Mouse (Mus musculus): ENCODE measurements at regions not wholly inside any gene's neighbourhood (a gene's known extent, or its start where the extent isn't known, plus 50 kb on each side); places are given as distances from the start of the nearest gene placed in this dataset.

DNA sequence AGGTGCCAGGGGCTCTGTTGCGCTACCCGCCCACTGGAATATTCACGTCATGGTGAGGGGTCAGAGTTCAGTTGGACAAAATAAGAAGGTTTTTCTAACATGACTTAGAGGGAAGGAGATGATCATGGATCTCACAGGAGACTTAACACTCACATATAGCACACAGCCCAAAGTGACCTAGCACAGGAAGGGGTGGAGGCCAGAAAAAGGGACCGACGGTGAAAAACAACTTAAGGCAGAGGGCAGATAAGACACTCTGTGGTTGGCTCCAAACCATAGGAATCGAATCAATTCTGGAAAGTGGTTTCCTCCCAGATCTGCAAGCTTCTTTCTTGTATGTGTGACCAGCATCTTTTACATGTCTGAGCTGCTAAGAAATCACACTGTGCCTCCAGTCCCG is 192.9 kb upstream of the 4930412O13Rik start:
- DNase-seq (ENCODE audit: low spot score), result no peak

GRCm38 (mm10) chr2:9689518-9689917 is 191.5 kb upstream of the 4930412O13Rik start:
- no peak for DNase-seq (ENCODE audit: low spot score)

GRCm38 (mm10) chr2:9691506-9691905 is 189.5 kb upstream of the 4930412O13Rik start:
- DNase-seq (ENCODE audit: low spot score), result no peak

- no peak for DNase-seq (ENCODE audit: low spot score)
These were observed 189.1 kb upstream of the 4930412O13Rik start for GRCm38 (mm10) chr2:9691906-9692305.

DNA sequence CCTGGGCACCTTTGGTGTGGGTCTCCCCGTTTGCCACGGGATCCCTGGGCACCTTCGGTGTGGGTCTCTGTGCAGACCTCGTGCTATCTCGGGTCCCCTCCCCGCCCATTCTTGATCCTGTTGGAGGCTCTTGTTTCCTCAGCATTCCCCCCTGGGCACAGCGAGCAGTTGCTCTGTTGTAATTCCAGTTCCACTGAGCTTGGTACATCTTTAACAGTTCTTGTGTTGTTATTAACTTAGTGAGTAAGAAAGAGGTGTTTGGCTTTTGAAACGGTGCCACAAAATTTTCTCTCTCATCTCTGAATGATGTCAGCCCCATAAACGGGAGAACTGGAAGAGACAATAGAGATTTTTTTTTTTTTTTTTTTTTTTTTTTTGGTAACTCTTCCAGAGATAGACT is 187.7 kb upstream of the 4930412O13Rik start:
- no peak for DNase-seq (ENCODE audit: low spot score)

DNA sequence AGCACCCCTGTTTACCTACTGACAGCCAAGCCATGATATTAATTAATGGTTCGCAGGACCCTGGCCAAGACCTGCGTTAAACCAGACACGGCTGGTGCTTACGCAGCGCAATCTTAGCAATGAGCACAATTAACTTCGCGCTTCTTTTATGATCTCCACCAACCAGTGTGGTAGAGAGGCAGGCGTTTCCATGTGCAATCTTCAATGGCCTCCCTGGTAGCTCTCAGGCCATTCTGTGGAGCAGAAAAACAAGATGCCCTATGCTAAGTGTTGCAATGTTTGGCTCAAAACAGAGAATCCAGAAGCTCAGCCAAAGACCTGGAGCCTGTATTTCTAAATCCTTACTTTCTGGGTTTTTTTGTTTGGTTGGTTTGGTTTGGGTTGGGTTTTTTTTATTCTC is 186.9 kb upstream of the 4930412O13Rik start:
- DNase-seq (ENCODE audit: low spot score), result no peak

DNA sequence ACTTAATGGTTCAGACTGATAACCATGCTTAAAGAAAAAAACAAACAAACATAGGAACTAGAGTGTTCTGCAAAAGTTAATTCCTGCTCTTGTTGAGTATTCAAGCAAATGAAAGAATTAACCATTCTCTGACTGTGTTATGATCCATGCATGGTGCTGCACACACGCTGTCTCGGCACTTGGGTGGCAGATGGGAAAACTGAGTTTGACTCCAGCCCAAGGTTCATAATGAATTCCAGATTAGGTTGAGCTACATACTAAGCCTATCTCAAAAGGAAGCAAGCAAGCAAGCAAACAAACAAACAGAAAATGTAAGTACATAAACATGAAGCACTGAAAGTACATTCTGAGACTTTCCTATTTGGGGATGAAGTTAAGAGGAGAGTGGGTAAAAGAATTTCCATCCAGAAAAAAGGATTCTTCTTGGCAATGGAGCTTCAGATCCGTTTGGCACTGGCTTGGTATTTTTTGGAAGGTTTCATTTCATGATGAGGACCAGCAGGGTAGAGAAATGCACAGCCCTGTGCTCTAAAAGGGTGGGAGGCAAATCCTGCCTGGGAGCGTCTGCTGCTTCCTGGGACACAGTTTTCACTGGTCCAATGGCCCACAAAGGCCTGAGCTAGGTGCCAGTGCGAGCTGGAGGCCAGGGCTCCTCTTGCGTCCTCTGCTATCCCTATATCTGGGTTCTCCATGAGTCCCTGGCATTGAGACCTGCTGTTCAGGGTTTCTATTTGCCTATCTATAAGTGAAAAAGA is 183.3 kb upstream of the 4930412O13Rik start:
- DNase-seq (ENCODE audit: low spot score), result no peak

DNA sequence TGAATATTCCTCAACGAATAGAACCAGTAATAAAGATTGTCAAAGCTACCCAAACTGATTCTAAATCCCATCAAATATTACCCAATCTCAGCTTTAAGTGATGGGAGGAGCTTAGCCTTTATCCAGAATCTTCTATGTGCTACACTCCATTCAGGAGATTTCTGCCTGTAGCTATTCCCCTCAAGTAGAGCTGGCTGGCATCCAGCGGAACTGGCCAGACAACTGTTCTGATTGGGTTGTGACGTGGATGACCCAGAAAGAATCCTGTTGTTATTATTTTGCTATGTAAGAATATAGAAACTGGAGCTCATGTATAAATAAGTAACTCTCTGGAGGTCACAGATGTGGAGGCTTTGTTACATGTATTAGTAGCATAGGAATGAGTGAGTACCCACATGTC is 176.8 kb upstream of the 4930412O13Rik start:
- no peak for DNase-seq (ENCODE audit: low spot score)

DNA sequence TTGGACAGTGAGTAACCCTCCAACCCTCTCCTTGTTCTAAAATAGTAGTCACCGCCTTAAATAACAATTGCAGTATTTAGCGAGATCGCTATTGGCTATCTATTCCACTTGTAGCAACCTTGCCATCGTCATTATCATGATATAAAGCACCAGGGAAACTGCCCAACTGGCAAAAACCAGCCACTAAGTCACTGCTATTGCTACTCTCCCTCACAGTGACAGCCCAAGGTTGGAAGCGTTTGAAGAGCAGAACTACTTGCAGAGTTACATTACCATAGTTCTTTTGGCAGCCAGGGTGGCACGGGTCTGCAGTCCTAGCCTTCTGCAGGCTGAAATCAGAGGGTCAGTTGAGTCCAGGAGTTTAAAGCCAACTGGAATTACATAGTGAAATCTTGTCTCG is 171.6 kb upstream of the 4930412O13Rik start:
- no peak for DNase-seq (ENCODE audit: low spot score)

- no peak for DNase-seq (ENCODE audit: low spot score)
These were observed 163.1 kb upstream of the 4930412O13Rik start for GRCm38 (mm10) chr2:9717904-9718303.

DNA sequence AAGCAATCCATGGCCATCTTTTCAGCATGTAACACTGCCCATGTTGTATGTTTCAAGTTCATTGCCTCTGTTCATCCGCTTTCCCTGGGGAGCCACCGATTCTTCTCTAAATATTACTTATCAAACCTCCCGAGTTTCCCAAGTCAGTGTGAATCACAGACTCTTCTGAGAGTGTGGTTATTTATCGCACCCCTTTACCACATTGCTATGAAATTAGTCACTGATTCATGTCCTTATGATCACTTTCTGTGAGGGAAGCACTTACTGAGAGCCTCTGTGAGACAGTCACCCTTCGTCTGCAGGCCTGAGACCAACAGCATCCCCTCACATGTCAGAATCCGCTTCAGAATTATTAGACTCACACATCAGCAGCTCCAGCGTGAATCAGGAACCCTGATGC is 147.8 kb upstream of the 4930412O13Rik start:
- DNase-seq (ENCODE audit: low spot score), result no peak

DNA sequence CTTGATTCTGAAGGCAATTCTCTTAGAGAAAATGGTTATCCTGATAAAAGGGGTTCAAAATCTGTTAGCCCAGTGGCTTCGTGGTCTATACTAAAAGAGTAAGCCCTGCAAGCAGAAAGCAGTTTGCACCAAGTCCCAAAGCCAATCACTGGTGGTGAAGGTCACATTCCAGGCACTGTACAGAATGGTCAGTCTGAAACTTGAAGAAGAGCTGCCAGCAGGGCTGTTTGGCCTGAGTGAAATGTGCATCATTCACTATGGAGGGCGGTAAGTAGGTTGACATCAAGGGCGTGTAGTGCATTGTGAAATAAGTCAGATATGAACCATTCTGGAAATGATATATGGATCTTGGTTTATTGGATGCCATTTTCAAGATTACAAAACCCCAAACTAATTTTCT is 136.9 kb upstream of the 4930412O13Rik start:
- DNase-seq (ENCODE audit: low spot score), result no peak

- no peak for DNase-seq (ENCODE audit: low spot score)
These were observed 130.9 kb upstream of the 4930412O13Rik start for GRCm38 (mm10) chr2:9749829-9750788.

GRCm38 (mm10) chr2:9753691-9754090 is 127.4 kb upstream of the 4930412O13Rik start:
- no peak for DNase-seq (ENCODE audit: low spot score)

- no peak for DNase-seq (ENCODE audit: low spot score)
These were observed 126.9 kb upstream of the 4930412O13Rik start for GRCm38 (mm10) chr2:9754153-9754552.

- DNase-seq (ENCODE audit: low spot score), result peak; percentile 10
These were observed 123.2 kb upstream of the 4930412O13Rik start for GRCm38 (mm10) chr2:9757770-9758420.

- DNase-seq (ENCODE audit: low spot score), result no peak
These were observed 122.1 kb upstream of the 4930412O13Rik start for GRCm38 (mm10) chr2:9758983-9759382.

- no peak for DNase-seq (ENCODE audit: low spot score)
These were observed 121.5 kb upstream of the 4930412O13Rik start for GRCm38 (mm10) chr2:9759389-9760104.

DNA sequence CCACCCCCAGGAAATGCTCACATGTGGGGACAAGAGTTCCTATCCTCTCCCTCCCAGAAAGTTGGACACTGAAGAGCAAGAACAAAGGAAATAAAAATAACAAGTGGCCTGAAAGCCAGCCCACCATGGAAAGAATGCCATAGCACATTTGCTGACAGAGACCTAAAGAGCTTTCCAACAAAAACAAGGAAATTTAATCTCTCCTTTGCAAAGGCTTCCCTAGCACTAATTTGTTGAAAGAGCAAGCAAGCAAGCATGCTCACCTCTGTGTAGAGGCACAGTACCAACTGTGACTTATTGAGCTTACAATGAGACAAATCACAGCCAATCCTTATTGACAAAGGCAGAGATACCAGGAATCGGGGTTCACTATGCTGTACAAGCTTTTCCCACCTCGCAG is 100.9 kb upstream of the 4930412O13Rik start:
- DNase-seq (ENCODE audit: low spot score), result no peak

DNA sequence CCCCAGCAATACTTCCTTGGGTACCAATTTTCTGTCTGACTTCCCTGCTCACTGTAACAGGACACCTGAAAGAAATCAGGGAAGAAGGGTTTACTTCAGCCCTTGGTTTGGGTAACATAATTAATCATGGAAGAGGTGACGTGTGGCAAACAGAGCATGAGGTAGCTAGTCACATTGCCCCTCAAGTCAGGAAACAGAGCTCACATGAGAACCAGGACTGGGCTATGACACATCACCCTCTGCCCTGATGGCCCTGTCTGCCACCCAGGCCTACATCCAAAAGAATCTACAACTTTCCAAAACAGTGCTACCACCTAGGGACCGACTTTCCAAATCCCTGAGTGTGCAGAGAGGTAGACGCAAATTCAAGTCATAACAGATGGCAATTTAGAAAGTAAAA is 98.4 kb upstream of the 4930412O13Rik start:
- no peak for DNase-seq (ENCODE audit: low spot score)

DNA sequence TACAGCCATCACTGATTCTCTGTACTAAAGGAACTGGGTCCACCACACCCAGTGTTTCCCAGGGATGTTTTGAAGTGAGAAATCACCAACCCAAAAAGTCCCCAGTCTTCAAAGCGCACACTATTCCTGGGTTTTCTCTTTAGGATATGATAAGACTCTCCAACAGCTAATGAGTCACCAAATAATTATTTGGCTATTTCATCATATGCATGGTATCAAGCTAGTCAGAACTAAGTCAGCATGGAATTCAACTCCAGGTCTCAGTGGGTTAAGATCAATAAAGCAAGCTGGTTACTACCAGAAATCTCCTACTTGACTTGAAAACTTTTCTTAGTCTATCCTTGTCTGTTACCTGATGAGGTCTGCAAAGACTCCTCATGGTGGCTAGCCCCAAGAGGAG is 89.1 kb upstream of the 4930412O13Rik start:
- no peak for DNase-seq (ENCODE audit: low spot score)

GRCm38 (mm10) chr2:9792381-9792780 is 88.7 kb upstream of the 4930412O13Rik start:
- no peak for DNase-seq (ENCODE audit: low spot score)

Measured in MN1 (cell line).